Mouse (Mus musculus) frontal cortex, postnatal 36 days (tissue): ENCODE results near the gene Mospd3.

Experiments
- DNase-seq, 2 experiments: peaks; one replicate each; pipeline ENCODE4 v3.0.0; 2022; ENCODE audit warnings: low spot score in 2 of 2

Mospd3 gene

GRCm38 (mm10) chr5:137600619-137601364 lies at the start of gene Mospd3:
TSS of gene Mospd3 (minus strand) at chr5:137601058.
- DNase-seq, result peak; percentile 95 to 96

GRCm38 (mm10) chr5:137649669-137650571 lies 49.1 kb upstream of the Mospd3 start:
- no peak for DNase-seq

GRCm38 (mm10) chr5:137649251-137649650 lies 48.4 kb upstream of the Mospd3 start:
- no peak for DNase-seq

GRCm38 (mm10) chr5:137647827-137648601 lies 47.2 kb upstream of the Mospd3 start:
- DNase-seq, result no peak

GRCm38 (mm10) chr5:137645652-137646091 lies 44.8 kb upstream of the Mospd3 start, which contains the start of gene Irs3:
TSS of gene Irs3 (minus strand) at chr5:137645714.
- DNase-seq, result no peak

- no peak for DNase-seq
Observed at GRCm38 (mm10) chr5:137645091-137645651, 44.3 kb upstream of the Mospd3 start.

GRCm38 (mm10) chr5:137644484-137644883 lies 43.6 kb upstream of the Mospd3 start:
- DNase-seq, result no peak

GRCm38 (mm10) chr5:137642886-137643285 lies 42.0 kb upstream of the Mospd3 start:
- DNase-seq, result no peak

GRCm38 (mm10) chr5:137641054-137641453 lies 40.2 kb upstream of the Mospd3 start, which contains the start of gene Sap25:
TSS of gene Sap25 (plus strand) at chr5:137641334.
- DNase-seq, result no peak

- no peak for DNase-seq
Observed at GRCm38 (mm10) chr5:137639472-137639871, 38.6 kb upstream of the Mospd3 start.

GRCm38 (mm10) chr5:137633397-137634084 lies 32.7 kb upstream of the Mospd3 start:
- DNase-seq, result no peak

- DNase-seq, result no peak
Observed at GRCm38 (mm10) chr5:137631591-137631990, 30.7 kb upstream of the Mospd3 start.

GRCm38 (mm10) chr5:137631171-137631570 lies 30.3 kb upstream of the Mospd3 start:
- DNase-seq, result peak in 1 of 2 experiments; percentile 31

GRCm38 (mm10) chr5:137630602-137631001 lies 29.7 kb upstream of the Mospd3 start:
- DNase-seq, result no peak

- DNase-seq, result no peak
Observed at GRCm38 (mm10) chr5:137629906-137630545, 29.2 kb upstream of the Mospd3 start.

- DNase-seq, result no peak
Observed at GRCm38 (mm10) chr5:137629306-137629721, 28.5 kb upstream of the Mospd3 start.

- peak; percentile 98 to 99 for DNase-seq
Observed at GRCm38 (mm10) chr5:137628498-137629305, 27.8 kb upstream of the Mospd3 start, which contains the start of the genes Fbxo24, Lrch4 and Gm20605. TSS of gene Fbxo24 (minus strand) at chr5:137629002. TSS of gene Lrch4 (plus strand) at chr5:137629121. TSS of gene Gm20605 (plus strand) at chr5:137629175.

GRCm38 (mm10) chr5:137627991-137628390 lies 27.1 kb upstream of the Mospd3 start:
- DNase-seq, result peak in 1 of 2 experiments; percentile 27

GRCm38 (mm10) chr5:137623937-137624530 lies 23.2 kb upstream of the Mospd3 start:
- DNase-seq, result no peak
